Comparison of ENCODE assay signal across 18 mouse cellular contexts in the genomic region with DNA sequence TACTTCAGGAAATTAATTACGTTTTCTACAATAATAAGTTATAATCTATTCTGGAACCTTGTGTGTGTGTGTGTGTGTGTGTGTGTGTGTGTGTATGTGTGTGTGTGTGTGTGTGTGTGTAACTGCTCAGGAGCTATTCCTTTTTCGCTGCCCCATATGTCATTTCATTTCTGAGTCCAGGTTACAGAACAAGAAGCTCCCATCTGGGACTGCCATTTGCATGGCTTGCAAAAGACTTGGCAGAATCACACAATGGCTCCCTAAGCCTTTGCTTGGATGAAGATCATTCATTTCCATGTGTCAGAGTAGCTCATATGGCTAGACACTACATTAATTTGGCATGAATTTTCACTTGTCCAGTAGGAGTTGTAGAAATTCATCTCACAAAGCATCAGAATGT.
DNase-seq lines count a peak whose midpoint lies in the region; ATAC-seq and TF ChIP-seq lines count a peak whose summit lies in the region.
"Had no signal": no experiment of that assay in that cellular context is flagged by ENCODE, and none has a peak within 500 bp of the region (broad histone marks: within the 10 kb centered on the region; RNA-seq: fewer than 3 reads in every experiment).

No protein-coding gene starts in this region.

- H3K27me3 ChIP-seq in forebrain, embryonic 14.5 days (replicated peaks; ENCODE audit: control insufficient read depth, insufficient read depth, low read length) = no peaks in the 10 kb centered on the region
- H3K27me3 ChIP-seq in forebrain, embryonic 10.5 days (ENCODE audit: poor library complexity, severe bottlenecking) = no peaks in the 10 kb centered on the region
- H3K27me3 ChIP-seq in midbrain, postnatal 0 days (ENCODE audit: insufficient read depth, low read length) = no peaks in the 10 kb centered on the region
- H3K27me3 ChIP-seq in midbrain, embryonic 16.5 days (ENCODE audit: control insufficient read depth, insufficient read depth, low read depth, low read length) = no peaks in the 10 kb centered on the region
- H3K27me3 ChIP-seq in forebrain, embryonic 16.5 days (replicated peaks; ENCODE audit: control insufficient read depth, insufficient read depth, low read length) = no peaks in the 10 kb centered on the region
- H3K27me3 ChIP-seq: embryonic facial prominence, embryonic 13.5 days; heart, embryonic 15.5 days had no signal

- no peak overlapping the region for H3K4me2 ChIP-seq in forebrain, embryonic 14.5 days (ENCODE audit: low read length)
- no peak overlapping the region for H3K4me2 ChIP-seq in midbrain, postnatal 0 days (ENCODE audit: low read depth, low read length, poor library complexity, severe bottlenecking)
- H3K4me2 ChIP-seq in midbrain, embryonic 16.5 days (ENCODE audit: low read length) = no peak overlapping the region
- no peak overlapping the region for H3K4me2 ChIP-seq in forebrain, embryonic 16.5 days (ENCODE audit: low read length)
- H3K4me2 ChIP-seq: embryonic facial prominence, embryonic 13.5 days; heart, embryonic 11.5 days; heart, embryonic 15.5 days; hindbrain, embryonic 14.5 days had no signal

- ATAC-seq in forebrain, embryonic 14.5 days = peak; percentile 52; the same call in 1 of the 2 replicates
- ATAC-seq in midbrain, postnatal 0 days (ENCODE audit: low FRiP score) = no peak
- ATAC-seq in midbrain, embryonic 16.5 days = no peak
- peak; percentile 86 for ATAC-seq in forebrain, embryonic 16.5 days
- ATAC-seq: intestine, embryonic 16.5 days had no signal

- peak; percentile 58 for DNase-seq in forebrain, embryonic 14.5 days (ENCODE audit: low spot score)
- DNase-seq in forebrain, embryonic 10.5 days (ENCODE audit: extremely low spot score, low spot score) = no peak
- DNase-seq in midbrain, postnatal 0 days (ENCODE audit: low spot score) = peak; percentile 28
- DNase-seq in kidney, postnatal 36 days = no peak
- DNase-seq: adrenal gland, adult 8-10 months; adrenal gland, postnatal 36 days; cerebellum, adult 18-20 months; gastrocnemius, postnatal 10 days; heart, adult 2 months; heart, postnatal 14 days; kidney, adult 8-10 months had no signal

- no peaks in the 10 kb centered on the region for H3K36me3 ChIP-seq in forebrain, embryonic 14.5 days (ENCODE audit: control insufficient read depth, insufficient read depth, low read length)
- no peaks in the 10 kb centered on the region for H3K36me3 ChIP-seq in forebrain, embryonic 10.5 days (replicated peaks)
- no peaks in the 10 kb centered on the region for H3K36me3 ChIP-seq in midbrain, postnatal 0 days (ENCODE audit: insufficient read depth, low read length)
- no peaks in the 10 kb centered on the region for H3K36me3 ChIP-seq in midbrain, embryonic 16.5 days (ENCODE audit: control insufficient read depth, insufficient read depth, low read length)
- no peaks in the 10 kb centered on the region for H3K36me3 ChIP-seq in forebrain, embryonic 16.5 days (ENCODE audit: control insufficient read depth, insufficient read depth)
- H3K36me3 ChIP-seq: embryonic facial prominence, embryonic 13.5 days; heart, embryonic 15.5 days had no signal

- WGBS in forebrain, embryonic 14.5 days = 75% methylated on average over 2 of the region's 2 CpGs
- WGBS in forebrain, embryonic 10.5 days = 85% methylated on average over 2 of the region's 2 CpGs
- WGBS in midbrain, postnatal 0 days = 76% methylated on average over 2 of the region's 2 CpGs
- WGBS in midbrain, embryonic 16.5 days = 87% methylated on average over 2 of the region's 2 CpGs
- 64% methylated on average over 2 of the region's 2 CpGs for WGBS in forebrain, embryonic 16.5 days

- no peaks in the 10 kb centered on the region for H3K9me3 ChIP-seq in forebrain, embryonic 14.5 days (replicated peaks; ENCODE audit: control insufficient read depth, low read length)
- no peaks in the 10 kb centered on the region for H3K9me3 ChIP-seq in forebrain, embryonic 10.5 days
- no peaks in the 10 kb centered on the region for H3K9me3 ChIP-seq in midbrain, postnatal 0 days (ENCODE audit: low read length)
- no peaks in the 10 kb centered on the region for H3K9me3 ChIP-seq in midbrain, embryonic 16.5 days (replicated peaks; ENCODE audit: control insufficient read depth, low read length, poor library complexity, severe bottlenecking)
- no peaks in the 10 kb centered on the region for H3K9me3 ChIP-seq in forebrain, embryonic 16.5 days (ENCODE audit: control insufficient read depth, low read length)
- H3K9me3 ChIP-seq: embryonic facial prominence, embryonic 13.5 days; heart, embryonic 15.5 days had no signal

- no peak for TF ChIP-seq CTCF in midbrain, postnatal 0 days (IDR thresholded peaks at IDR 0.05)

- H3K4me3 ChIP-seq in forebrain, embryonic 14.5 days (ENCODE audit: low read depth, low read length) = no peak overlapping the region
- no peak overlapping the region for H3K4me3 ChIP-seq in forebrain, embryonic 10.5 days
- no peak overlapping the region for H3K4me3 ChIP-seq in midbrain, postnatal 0 days (ENCODE audit: low read depth, low read length)
- H3K4me3 ChIP-seq in midbrain, embryonic 16.5 days (ENCODE audit: low read depth, low read length) = no peak overlapping the region
- no peak overlapping the region for H3K4me3 ChIP-seq in forebrain, embryonic 16.5 days (replicated peaks; ENCODE audit: low read length)
- H3K4me3 ChIP-seq: embryonic facial prominence, embryonic 13.5 days; heart, adult 2 months; heart, embryonic 15.5 days had no signal

- H3K4me1 ChIP-seq in forebrain, embryonic 14.5 days (ENCODE audit: control insufficient read depth, insufficient read depth, low read length) = no peaks in the 10 kb centered on the region
- no peaks in the 10 kb centered on the region for H3K4me1 ChIP-seq in forebrain, embryonic 10.5 days
- H3K4me1 ChIP-seq in midbrain, postnatal 0 days (ENCODE audit: insufficient read depth, low read length) = no peaks in the 10 kb centered on the region
- H3K4me1 ChIP-seq in midbrain, embryonic 16.5 days (ENCODE audit: control insufficient read depth, insufficient read depth, low read length) = no peaks in the 10 kb centered on the region
- no peaks in the 10 kb centered on the region for H3K4me1 ChIP-seq in forebrain, embryonic 16.5 days (replicated peaks; ENCODE audit: control insufficient read depth, insufficient read depth, low read length)
- H3K4me1 ChIP-seq: embryonic facial prominence, embryonic 13.5 days; heart, embryonic 15.5 days had no signal

- no peak overlapping the region for H3K27ac ChIP-seq in forebrain, embryonic 14.5 days (ENCODE audit: low read depth, low read length)
- no peak overlapping the region for H3K27ac ChIP-seq in forebrain, embryonic 10.5 days
- H3K27ac ChIP-seq in midbrain, postnatal 0 days (ENCODE audit: low read depth, low read length) = no peak overlapping the region
- no peak overlapping the region for H3K27ac ChIP-seq in midbrain, embryonic 16.5 days (ENCODE audit: low read length)
- no peak overlapping the region for H3K27ac ChIP-seq in forebrain, embryonic 16.5 days (ENCODE audit: low read length)
- H3K27ac ChIP-seq: embryonic facial prominence, embryonic 13.5 days; heart, adult 2 months; heart, embryonic 15.5 days; hindbrain, embryonic 14.5 days had no signal

- H3K9ac ChIP-seq in forebrain, embryonic 14.5 days (ENCODE audit: low read length) = no peak overlapping the region
- no peak overlapping the region for H3K9ac ChIP-seq in midbrain, postnatal 0 days (replicated peaks; ENCODE audit: low read length, poor library complexity, severe bottlenecking)
- H3K9ac ChIP-seq in midbrain, embryonic 16.5 days (ENCODE audit: low read depth, low read length) = no peak overlapping the region
- no peak overlapping the region for H3K9ac ChIP-seq in forebrain, embryonic 16.5 days (replicated peaks; ENCODE audit: low read depth, low read length)
- H3K9ac ChIP-seq: embryonic facial prominence, embryonic 13.5 days; heart, embryonic 15.5 days; hindbrain, embryonic 14.5 days had no signal

Comparison
In these comparisons a context has a peak if more than half of its experiments do, and no peak if none do; other contexts are left out.
1. DNase-seq: peak in forebrain, embryonic 14.5 days (single experiment) and midbrain, postnatal 0 days (single experiment); none in forebrain, embryonic 10.5 days (single experiment) and kidney, postnatal 36 days (0 of 2).
2. ATAC-seq: peak in forebrain, embryonic 14.5 days (single experiment) and forebrain, embryonic 16.5 days (single experiment); none in midbrain, postnatal 0 days (single experiment) and midbrain, embryonic 16.5 days (single experiment).